Comparison of ENCODE assay signal across 50 mouse cellular contexts in genomic region chr19:26837626-26838025, GRCm38 (mm10). TPM values are rescaled to one million over a fixed set of nuclear protein-coding genes. Genes with fewer than 3 reads are reported as not detected.
"Had no signal": no experiment of that assay in that cellular context is flagged by ENCODE, and none has a peak within 500 bp of the region (broad histone marks: within the 10 kb centered on the region; RNA-seq: fewer than 3 reads in every experiment).

No protein-coding gene starts in this region.

- H3K27ac ChIP-seq: heart, embryonic 10.5 days; heart, embryonic 13.5 days; heart, embryonic 15.5 days; hindbrain, embryonic 10.5 days; hindbrain, embryonic 12.5 days; hindbrain, embryonic 13.5 days; hindbrain, embryonic 14.5 days; hindbrain, embryonic 15.5 days; hindbrain, postnatal 0 days; intestine, embryonic 15.5 days; kidney, embryonic 15.5 days; kidney, postnatal 0 days; left cerebral cortex, adult 2 months had no signal

- DNase-seq: heart, postnatal 10 days; heart, postnatal 14 days; heart, postnatal 36 days; heart, postnatal 4 days; kidney, adult 11 months; kidney, adult 18-20 months; kidney, adult 2 months; kidney, adult 8-10 months; kidney, adult 9 months; kidney, postnatal 10 days; kidney, postnatal 14 days; kidney, postnatal 25 days; kidney, postnatal 36 days; kidney, postnatal 4 days; layer of hippocampus, adult 9-11 months had no signal

- H3K9me3 ChIP-seq: heart, embryonic 10.5 days; heart, embryonic 12.5 days; heart, embryonic 13.5 days; heart, embryonic 15.5 days; hindbrain, embryonic 10.5 days; hindbrain, embryonic 12.5 days; hindbrain, embryonic 13.5 days; hindbrain, embryonic 15.5 days; intestine, embryonic 15.5 days; kidney, embryonic 15.5 days had no signal

- H3K9ac ChIP-seq: heart, embryonic 12.5 days; heart, embryonic 13.5 days; heart, embryonic 15.5 days; hindbrain, embryonic 12.5 days; hindbrain, embryonic 13.5 days; hindbrain, embryonic 14.5 days; hindbrain, embryonic 15.5 days; intestine, embryonic 15.5 days; kidney, embryonic 15.5 days had no signal

- ATAC-seq: hindbrain, embryonic 16.5 days; hindbrain, postnatal 0 days; inflammation-experienced regulatory T-cells, adult 6 months; intestine, embryonic 15.5 days; intestine, embryonic 16.5 days; intestine, postnatal 0 days had no signal

- H3K36me3 ChIP-seq: heart, embryonic 10.5 days; heart, embryonic 12.5 days; heart, embryonic 13.5 days; heart, embryonic 15.5 days; hindbrain, embryonic 10.5 days; hindbrain, embryonic 12.5 days; hindbrain, embryonic 13.5 days; hindbrain, embryonic 15.5 days; intestine, embryonic 15.5 days; kidney, embryonic 15.5 days had no signal

- H3K27me3 ChIP-seq: heart, embryonic 12.5 days; heart, embryonic 13.5 days; heart, embryonic 15.5 days; hindbrain, embryonic 12.5 days; hindbrain, embryonic 15.5 days; intestine, embryonic 15.5 days; kidney, embryonic 15.5 days had no signal

- H3K4me2 ChIP-seq: heart, embryonic 11.5 days; heart, embryonic 12.5 days; heart, embryonic 13.5 days; heart, embryonic 15.5 days; hindbrain, embryonic 12.5 days; hindbrain, embryonic 13.5 days; hindbrain, embryonic 14.5 days; hindbrain, embryonic 15.5 days; intestine, embryonic 15.5 days; kidney, embryonic 15.5 days had no signal

- H3K4me1 ChIP-seq: heart, embryonic 10.5 days; heart, embryonic 12.5 days; heart, embryonic 13.5 days; heart, embryonic 15.5 days; hindbrain, embryonic 10.5 days; hindbrain, embryonic 12.5 days; hindbrain, embryonic 13.5 days; hindbrain, embryonic 15.5 days; intestine, embryonic 15.5 days; kidney, embryonic 15.5 days had no signal

- H3K4me3 ChIP-seq: heart, embryonic 10.5 days; heart, embryonic 12.5 days; heart, embryonic 13.5 days; heart, embryonic 15.5 days; hindbrain, embryonic 10.5 days; hindbrain, embryonic 12.5 days; hindbrain, embryonic 13.5 days; hindbrain, embryonic 15.5 days; intestine, embryonic 15.5 days; kidney, embryonic 15.5 days; left cerebral cortex, adult 2 months had no signal

RNA-seq across cellular contexts. Expression of gene Gm815, which starts 48.1 kb away (rescaled TPM):
- total RNA-seq: heart, postnatal 10 days; heart, postnatal 14 days; heart, postnatal 25 days; heart, postnatal 36 days; heart, postnatal 4 days; hematopoietic stem cell, adult 5-6 weeks; hindbrain, postnatal 0 days; layer of hippocampus, adult 18-20 months; layer of hippocampus, adult 8-10 months; layer of hippocampus, postnatal 14 days; layer of hippocampus, postnatal 25 days; left cerebral cortex, adult 18-20 months; left cerebral cortex, adult 2 months; left cerebral cortex, adult 8-10 months had no signal
- polyA plus RNA-seq: heart, embryonic 10.5 days; heart, embryonic 11.5 days; heart, embryonic 12.5 days; heart, embryonic 13.5 days; heart, embryonic 14.5 days; heart, embryonic 15.5 days; heart, embryonic 16.5 days; heart, postnatal 0 days; hindbrain, embryonic 10.5 days; hindbrain, embryonic 11.5 days; hindbrain, embryonic 12.5 days; hindbrain, embryonic 13.5 days; hindbrain, embryonic 14.5 days; hindbrain, embryonic 15.5 days; hindbrain, embryonic 16.5 days; hindbrain, postnatal 0 days; inflammation-experienced regulatory T-cells, adult 6 months; intestine, embryonic 14.5 days; intestine, embryonic 15.5 days; intestine, embryonic 16.5 days; intestine, postnatal 0 days; kidney, adult 2 months; kidney, embryonic 14.5 days; kidney, embryonic 15.5 days; kidney, embryonic 16.5 days; large intestine, adult 2 months had no signal
